ENCODE assay signal across 8 mouse cellular contexts in the genomic region with DNA sequence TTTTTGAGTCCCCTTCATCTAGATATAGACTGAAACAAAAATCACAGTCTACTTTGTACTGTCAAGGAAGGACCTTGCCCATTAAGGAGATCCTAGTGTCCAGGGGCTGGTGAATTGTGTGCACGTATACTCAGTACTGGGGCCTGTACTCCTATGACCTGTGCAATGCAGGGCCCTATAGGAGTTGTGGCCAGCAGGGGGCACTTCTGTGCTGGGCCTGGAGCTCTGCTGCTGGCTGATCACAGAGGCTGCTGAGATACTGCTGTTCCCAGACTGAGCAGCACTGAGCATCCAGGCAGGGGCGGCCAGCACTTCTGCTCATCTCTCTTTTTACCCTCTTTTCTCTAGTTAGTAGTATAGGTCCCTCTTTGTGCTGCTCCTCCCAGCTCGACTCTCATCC. TPM values are rescaled to one million over a fixed set of nuclear protein-coding genes. Genes with fewer than 3 reads are reported as not detected.
DNase-seq lines count a peak whose midpoint lies in the region; ATAC-seq lines count a peak whose summit lies in the region.

No protein-coding gene starts in this region.

- H3K36me3 ChIP-seq in hindbrain, embryonic 13.5 days, result no peaks in the 10 kb centered on the region

- peaks cover 18% of the 10 kb centered on the region for H3K27me3 ChIP-seq in hindbrain, embryonic 13.5 days

- peak; percentile 89 for ATAC-seq in hindbrain, embryonic 13.5 days (ENCODE audit: low FRiP score)

- no peak overlapping the region for H3K4me2 ChIP-seq in hindbrain, embryonic 13.5 days

- DNase-seq in ES-CJ7 (ENCODE audit: low read depth, low spot score), result peak; percentile 68
- DNase-seq in cerebellum, adult 9-11 months, result peak; percentile 61
- DNase-seq in frontal cortex, postnatal 25 days (ENCODE audit: low spot score in 2 of 2), result peak; percentile 79 to 87
- peak; percentile 74 to 95 for DNase-seq in layer of hippocampus, postnatal 25 days (ENCODE audit: extremely low spot score in 1 of 2, low spot score in 1 of 2)
- DNase-seq in lung, postnatal 10 days, result peak; percentile 91
- DNase-seq in right cerebral cortex, adult 18-20 months, result peak; percentile 90
- peak; percentile 46 to 68 for DNase-seq in urinary bladder, adult 18-20 months (ENCODE audit: low spot score in 2 of 2)

- WGBS in hindbrain, embryonic 13.5 days, result 32% methylated on average over 3 of the region's 3 CpGs

- H3K9me3 ChIP-seq in hindbrain, embryonic 13.5 days, result no peaks in the 10 kb centered on the region

- no peak overlapping the region for H3K9ac ChIP-seq in hindbrain, embryonic 13.5 days

- no peak overlapping the region for H3K27ac ChIP-seq in hindbrain, embryonic 13.5 days

- H3K4me1 ChIP-seq in hindbrain, embryonic 13.5 days (replicated peaks), result no peaks in the 10 kb centered on the region

- H3K4me3 ChIP-seq in hindbrain, embryonic 13.5 days, result no peak overlapping the region

RNA-seq across cellular contexts. Expression of gene Slc2a6, which starts 15.7 kb away (rescaled TPM):
- 5.5 and 6.1 TPM in 2 replicates for polyA plus RNA-seq in hindbrain, embryonic 13.5 days (2015; fragmentation: Nextera tagmentation; extraction: Ambion mirVana)
- 10 to 100 TPM; 40.1 to 40.4 TPM for total RNA-seq in layer of hippocampus, postnatal 25 days (2021)

RNA-seq across cellular contexts. Expression of gene Mymk, which starts 28.5 kb away (rescaled TPM):
- polyA plus RNA-seq in hindbrain, embryonic 13.5 days (2015; fragmentation: Nextera tagmentation; extraction: Ambion mirVana), result 0.56 and 1.1 TPM in 2 replicates
- under 1 TPM; 0.61 to 0.71 TPM for total RNA-seq in layer of hippocampus, postnatal 25 days (2021)

RNA-seq across cellular contexts. Expression of gene Cacfd1, which starts 33.7 kb away (rescaled TPM):
- 117 and 125 TPM in 2 replicates for polyA plus RNA-seq in hindbrain, embryonic 13.5 days (2015; fragmentation: Nextera tagmentation; extraction: Ambion mirVana)
- 10 to 100 TPM; 39.5 to 44.1 TPM for total RNA-seq in layer of hippocampus, postnatal 25 days (2021)

RNA-seq across cellular contexts. Expression of gene Adamtsl2, which starts 35.7 kb away (rescaled TPM):
- 7.6 and 8.9 TPM in 2 replicates for polyA plus RNA-seq in hindbrain, embryonic 13.5 days (2015; fragmentation: Nextera tagmentation; extraction: Ambion mirVana)
- 10 to 100 TPM; 10.9 to 12.7 TPM for total RNA-seq in layer of hippocampus, postnatal 25 days (2021)
